Mouse (Mus musculus) layer of hippocampus, adult 18-20 months (tissue): Measurements from ENCODE around the gene Mfap5. TPM values are rescaled to one million over a fixed set of nuclear protein-coding genes. Genes with fewer than 3 reads are reported as not detected.
"Not testable (repeated sequence)": the region's sequence is repeated elsewhere in the genome, so short reads cannot be mapped to it uniquely, and the experiment has no call there.

Source experiments
- DNase-seq, 2 experiments: peaks; one replicate each; pipeline ENCODE4 v3.0.0; 2022; ENCODE audit warnings: low spot score in 2 of 2
- total RNA-seq, 2 experiments: library from RNA; stranded (reverse); gene quantifications; 2 replicates each; pipeline ENCODE4 v1.2.3; 2021

The Mfap5 gene
- total RNA-seq, 2 experiments from 2014 or later: not detected

DNA sequence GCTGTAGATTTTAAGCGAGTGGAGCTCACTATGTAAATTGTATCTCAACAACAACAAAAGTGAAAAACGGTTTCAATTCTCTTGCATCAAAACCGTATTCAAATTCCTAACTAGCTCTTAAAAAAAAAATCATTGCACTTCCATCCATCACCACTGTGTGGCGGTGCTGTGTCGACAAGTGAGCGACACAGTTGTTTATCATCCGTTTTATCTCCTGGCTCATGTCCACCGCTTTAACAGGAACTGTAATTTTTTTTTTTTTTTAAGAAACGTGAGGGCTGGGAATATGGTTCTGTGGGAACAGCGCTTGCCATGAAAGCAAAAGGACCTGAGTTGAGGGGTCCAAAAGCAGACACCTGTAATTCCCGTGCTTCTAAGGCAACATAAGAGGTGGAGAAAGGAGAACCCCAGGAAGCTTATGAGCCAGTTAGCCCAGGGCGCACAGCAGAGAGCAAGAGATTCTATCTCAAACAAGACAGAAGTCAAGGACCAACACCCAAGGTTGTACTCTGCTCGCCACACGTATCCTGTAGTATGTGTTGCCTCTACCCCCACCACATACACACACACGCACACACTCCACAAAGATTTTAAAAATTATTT is 51.4 kb downstream of the Mfap5 start:
- DNase-seq: peak; percentile 48 to 90

DNA sequence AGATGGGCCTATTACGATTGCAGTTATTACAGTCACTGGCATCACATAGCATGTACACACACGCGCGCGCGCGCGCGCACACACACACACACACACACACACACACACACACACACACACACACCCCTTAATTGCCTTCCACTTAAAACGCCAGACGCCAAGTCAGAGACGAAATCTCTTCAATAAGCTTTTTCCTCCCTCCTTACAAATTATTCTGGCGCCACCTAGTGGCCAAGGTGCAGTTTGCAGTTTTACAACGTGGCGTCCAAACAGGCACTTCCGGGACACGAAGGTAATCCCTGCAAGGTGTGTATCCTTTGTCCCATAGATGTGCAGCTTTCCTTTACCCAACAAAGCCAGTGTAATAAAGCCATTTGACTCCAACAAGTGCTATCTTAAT is 54.8 kb downstream of the Mfap5 start:
- DNase-seq: peak; percentile 37 to 71

DNA sequence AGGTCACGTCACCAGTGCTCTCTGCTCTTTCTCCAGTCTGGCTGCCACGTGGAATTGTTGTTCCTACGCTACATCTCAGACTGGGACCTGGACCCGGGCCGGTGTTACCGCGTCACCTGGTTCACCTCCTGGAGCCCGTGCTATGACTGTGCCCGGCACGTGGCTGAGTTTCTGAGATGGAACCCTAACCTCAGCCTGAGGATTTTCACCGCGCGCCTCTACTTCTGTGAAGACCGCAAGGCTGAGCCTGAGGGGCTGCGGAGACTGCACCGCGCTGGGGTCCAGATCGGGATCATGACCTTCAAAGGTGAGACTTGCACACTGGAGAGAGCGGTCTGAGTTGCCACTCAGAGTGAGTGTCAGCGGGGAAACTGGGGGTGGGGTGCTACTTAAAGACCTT is 55.4 kb downstream of the Mfap5 start:
- no peak for DNase-seq

DNA sequence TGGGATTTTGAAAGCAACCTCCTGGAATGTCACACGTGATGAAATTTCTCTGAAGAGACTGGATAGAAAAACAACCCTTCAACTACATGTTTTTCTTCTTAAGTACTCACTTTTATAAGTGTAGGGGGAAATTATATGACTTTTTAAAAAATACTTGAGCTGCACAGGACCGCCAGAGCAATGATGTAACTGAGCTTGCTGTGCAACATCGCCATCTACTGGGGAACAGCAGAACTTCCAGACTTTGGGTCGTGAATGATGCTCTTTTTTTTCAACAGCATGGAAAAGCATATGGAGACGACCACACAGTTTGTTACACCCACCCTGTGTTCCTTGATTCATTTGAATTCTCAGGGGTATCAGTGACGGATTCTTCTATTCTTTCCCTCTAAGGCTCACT is 56.8 kb downstream of the Mfap5 start:
- DNase-seq: peak; percentile 51 to 86

DNA sequence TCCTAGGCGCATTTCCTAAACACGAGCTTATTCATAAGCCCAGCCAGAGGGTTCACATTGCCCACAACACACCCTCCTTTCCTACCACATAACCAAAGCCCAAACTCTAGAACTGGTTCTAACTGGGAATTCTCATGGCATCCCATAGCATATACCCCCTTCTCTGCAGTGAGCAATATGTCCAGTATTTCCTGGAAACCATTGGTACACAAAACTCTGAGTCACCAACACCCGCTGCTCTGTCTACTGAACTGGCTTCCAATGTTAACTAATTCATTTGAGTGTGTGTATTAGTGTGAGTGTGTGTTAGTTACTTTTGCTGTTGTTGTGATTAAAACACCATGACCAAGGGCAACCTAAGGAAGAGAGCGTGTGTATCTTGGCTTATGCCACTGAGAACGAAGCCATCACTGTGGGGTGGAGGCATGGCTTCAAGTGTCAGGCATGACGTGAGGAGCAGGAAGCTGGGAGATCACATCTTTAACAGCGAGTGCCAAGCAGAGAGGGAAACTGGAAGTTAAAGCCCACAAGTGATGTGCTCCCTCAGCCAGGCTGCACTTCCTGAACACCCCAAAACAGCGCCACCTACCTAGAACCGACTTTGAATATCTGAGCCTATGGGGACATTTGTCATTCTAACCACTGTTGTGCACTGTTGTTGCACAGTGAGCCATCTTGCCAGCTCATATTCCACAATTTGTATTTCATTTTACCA is 59.6 kb downstream of the Mfap5 start:
- DNase-seq: no peak

DNA sequence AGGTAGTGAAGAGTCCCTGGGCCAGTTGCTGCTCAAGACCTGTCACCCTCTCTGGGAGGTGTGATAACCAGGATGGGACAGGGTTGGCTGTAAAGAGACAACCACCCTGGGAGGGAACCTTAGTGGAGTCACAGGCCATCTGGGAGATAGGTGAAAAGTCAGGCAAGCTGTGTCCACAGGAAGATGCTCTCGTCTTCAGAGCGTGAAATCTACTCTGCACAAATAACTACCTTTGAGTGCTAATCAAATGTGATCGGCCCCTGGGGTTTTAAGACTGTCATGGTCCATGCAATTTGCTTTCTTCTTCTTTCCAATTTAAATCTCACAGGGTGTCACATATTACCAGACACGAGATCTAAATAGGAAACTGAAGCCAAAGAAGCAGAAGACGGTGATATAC is 63.5 kb downstream of the Mfap5 start:
- no peak for DNase-seq

DNA sequence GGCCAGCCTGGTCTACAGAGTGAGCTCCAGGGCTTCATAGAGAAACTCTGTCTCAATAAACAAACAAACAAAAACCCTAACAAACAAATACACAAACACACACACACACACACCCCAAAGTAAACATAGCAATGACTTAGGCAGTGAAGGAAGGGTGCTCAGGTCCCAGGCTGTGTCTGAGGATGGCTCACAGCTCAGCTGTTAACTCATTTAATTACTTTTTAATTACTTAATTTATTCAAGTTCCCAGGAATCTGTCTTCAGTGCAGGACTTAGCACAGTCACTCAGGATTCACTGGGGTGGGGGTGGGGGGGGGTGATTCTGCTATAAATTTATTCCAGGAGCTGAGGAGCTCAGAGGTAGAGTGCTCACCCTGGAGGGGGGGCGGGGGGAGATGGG is 64.1 kb downstream of the Mfap5 start:
- DNase-seq: no peak

DNA sequence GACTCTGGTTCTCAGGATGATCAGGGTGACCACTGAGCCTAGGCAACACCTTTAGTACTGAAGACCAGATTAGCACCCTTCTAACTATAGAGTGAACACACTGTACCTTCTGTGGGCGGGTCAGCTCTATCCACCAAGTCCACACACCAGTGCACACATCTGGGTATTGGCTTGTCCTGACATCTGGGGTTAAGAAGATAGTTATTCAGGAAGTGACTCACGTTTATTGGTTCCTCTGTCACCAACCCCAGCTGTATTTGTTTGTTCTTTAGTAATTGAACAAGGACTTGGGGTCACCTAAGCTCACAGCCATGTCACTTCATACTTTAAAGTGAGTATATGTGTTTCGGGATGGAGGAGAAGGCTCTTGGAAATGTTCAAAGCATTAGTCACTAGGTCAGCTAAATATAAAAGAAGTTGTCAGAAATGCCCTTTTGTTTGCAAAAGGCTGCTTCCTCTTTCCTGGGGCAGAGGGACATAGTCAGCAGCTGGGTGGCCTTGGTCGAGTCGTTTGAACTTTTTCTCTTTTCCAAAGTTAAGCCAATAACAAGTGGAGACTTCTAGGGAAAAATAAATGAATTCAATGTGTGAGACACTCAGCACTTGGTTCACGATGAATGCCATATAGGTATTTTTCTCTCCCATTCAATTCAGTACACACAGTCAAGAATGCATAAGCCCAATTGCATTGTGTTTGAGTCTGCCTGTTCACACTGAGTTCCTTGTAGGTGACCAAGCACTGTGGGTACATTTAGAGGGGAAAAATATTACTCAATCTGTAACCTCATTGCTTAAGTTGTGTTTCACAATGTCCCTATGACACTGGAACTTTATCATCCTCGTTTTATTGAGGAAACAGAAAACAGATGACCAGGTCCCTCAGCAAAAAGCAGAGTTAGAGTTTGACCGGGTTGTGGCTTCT is 65.3 kb downstream of the Mfap5 start:
- no peak for DNase-seq

DNA sequence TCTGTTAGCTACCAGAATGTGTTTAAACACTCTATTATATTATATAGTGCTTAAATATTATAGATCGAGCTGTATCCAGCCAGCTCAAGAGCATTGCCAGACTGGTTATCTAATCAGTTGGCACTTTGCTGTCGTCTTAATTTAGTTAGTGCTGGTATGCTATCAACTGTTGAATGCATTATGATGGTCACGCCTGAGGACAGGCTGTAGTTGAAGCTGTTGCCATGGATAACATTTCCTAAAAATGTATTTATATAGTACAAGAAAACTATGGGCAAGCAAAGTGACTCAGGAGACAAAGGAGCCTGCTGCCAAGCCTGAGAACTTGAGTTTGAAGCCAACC is 65.9 kb downstream of the Mfap5 start:
- no peak for DNase-seq

DNA sequence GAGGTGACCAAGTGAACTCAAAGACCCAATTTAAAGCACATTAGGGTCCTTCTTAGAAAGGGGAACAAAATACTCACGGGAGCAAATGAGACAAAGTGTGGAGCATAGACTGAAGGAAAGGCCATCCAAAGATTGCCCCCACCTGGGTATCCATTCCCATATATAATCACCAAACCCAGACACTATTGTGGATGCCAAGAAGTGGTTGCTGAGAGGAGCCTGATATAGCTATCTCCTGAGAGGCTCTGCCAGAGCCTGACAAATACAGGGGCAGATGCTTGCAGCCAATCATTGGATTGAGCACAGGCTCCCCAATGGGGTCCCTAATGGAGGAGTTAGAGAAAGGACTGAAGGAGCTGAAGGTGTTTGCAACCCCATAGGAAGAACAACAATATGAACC is 69.4 kb downstream of the Mfap5 start:
- not testable (repeated sequence) for DNase-seq

DNA sequence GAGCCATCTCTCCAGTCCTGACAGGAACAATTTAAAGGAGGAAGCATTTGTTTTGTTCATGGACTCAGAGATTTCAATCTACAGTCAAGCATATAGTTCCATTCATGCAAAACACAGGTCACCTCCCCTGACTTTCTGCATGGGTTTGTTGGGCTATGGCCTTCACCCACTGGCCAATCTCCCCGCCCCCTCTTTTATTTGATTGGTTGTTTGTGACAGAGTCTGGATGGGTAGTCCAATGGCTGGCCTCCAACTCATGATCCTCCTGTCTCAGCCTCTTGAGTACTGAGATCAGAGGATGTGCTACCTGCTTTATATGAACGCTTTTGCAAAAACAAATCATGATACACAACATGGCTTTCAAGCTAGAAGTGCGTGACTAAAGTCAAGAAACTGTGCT is 71.4 kb downstream of the Mfap5 start:
- no peak for DNase-seq

Other genes starting within 250 kb of the Mfap5 start
- under 1 TPM; 0.23 to 0.89 TPM for gene Klrg1, start 223.0 kb upstream of the Mfap5 start, total RNA-seq
- gene M6pr, start 197.1 kb upstream of the Mfap5 start, total RNA-seq: 10 to 100 TPM; 83.6 to 84.1 TPM
- gene Phc1, start 165.3 kb upstream of the Mfap5 start, total RNA-seq: 10 to 100 TPM; 63.9 to 68.3 TPM
- 10 to 100 TPM; 58.1 to 58.7 TPM for gene Rimklb, start 7.1 kb upstream of the Mfap5 start, total RNA-seq
- not detected for gene Aicda, start 48.0 kb downstream of the Mfap5 start, total RNA-seq
- 1 to 10 TPM in 1 of 2 experiments, under 1 TPM in 1; 0.97 to 1.4 TPM for gene Apobec1, start 96.6 kb downstream of the Mfap5 start, total RNA-seq
- not detected for gene Gdf3, start 104.2 kb downstream of the Mfap5 start, total RNA-seq
- not detected for gene Dppa3, start 120.6 kb downstream of the Mfap5 start, total RNA-seq
- gene Nanog, start 201.6 kb downstream of the Mfap5 start, total RNA-seq: not detected